Mouse (Mus musculus) MEL (cell line): ENCODE results near the gene Enpp7. TPM values are rescaled to one million over a fixed set of nuclear protein-coding genes. Genes with fewer than 3 reads are reported as not detected.

Experiments
- DNase-seq: peaks from one replicate; pipeline ENCODE4 v3.0.0; 2011; ENCODE audit warnings: low read depth, low spot score
- H3K27ac ChIP-seq: 2 replicates; pipeline ENCODE4 v1.5.1; 2012; ENCODE audit warnings: low read depth, mild to moderate bottlenecking, control low read depth, low read length, moderate library complexity; ENCODE audit not compliant: control insufficient read depth
- H3K27me3 ChIP-seq, 2 experiments: fragments of 150-350 bp in 1 of 2; sonication (generic) in 1 of 2; 2 replicates each; pipeline ENCODE4 v1.6.1; 2012; ENCODE audit warnings: low read length in 2 of 2, mild to moderate bottlenecking in 2 of 2, improper control_type of control experiment in 1 of 2, moderate library complexity in 1 of 2; ENCODE audit not compliant: insufficient read depth in 2 of 2, control insufficient read depth in 1 of 2
- H3K36me3 ChIP-seq, 2 experiments: 2 replicates each; pipeline ENCODE4 v1.6.1; 2012 to 2014; ENCODE audit warnings: low read length in 2 of 2, improper control_type of control experiment in 1 of 2, inconsistent platforms in 1 of 2, mild to moderate bottlenecking in 1 of 2; ENCODE audit not compliant: insufficient read depth in 2 of 2, control insufficient read depth in 1 of 2
- H3K4me1 ChIP-seq, 2 experiments: fragments of 150-350 bp in 1 of 2; sonication (generic) in 1 of 2; 2 replicates each; pipeline ENCODE4 v1.6.1; 2012; ENCODE audit warnings: low read length in 2 of 2, improper control_type of control experiment in 1 of 2, mild to moderate bottlenecking in 1 of 2; ENCODE audit not compliant: insufficient read depth in 2 of 2, control insufficient read depth in 1 of 2
- H3K4me3 ChIP-seq, 2 experiments: fragments of 150-350 bp in 1 of 2; sonication (generic) in 1 of 2; 2 replicates each; pipeline ENCODE4 v1.5.1; 2012; ENCODE audit warnings: low read depth in 2 of 2, low read length in 2 of 2, mild to moderate bottlenecking in 2 of 2, moderate library complexity in 2 of 2, control low read depth in 1 of 2, improper control_type of control experiment in 1 of 2; ENCODE audit not compliant: control insufficient read depth in 1 of 2, insufficient read depth in 1 of 2
- H3K79me2 ChIP-seq: 2 replicates; pipeline ENCODE4 v1.6.1; 2012; ENCODE audit warnings: mild to moderate bottlenecking, low read length, moderate library complexity; ENCODE audit not compliant: control insufficient read depth, poor library complexity, insufficient read depth
- H3K9ac ChIP-seq: 2 replicates; pipeline ENCODE4 v1.6.1; 2012; ENCODE audit warnings: low read depth, mild to moderate bottlenecking, control low read depth, low read length, moderate library complexity; ENCODE audit not compliant: control insufficient read depth, poor library complexity, severe bottlenecking
- H3K9me3 ChIP-seq: fragments of 150-350 bp; sonication (generic); replicated peaks from 2 replicates; pipeline ENCODE4 v1.6.1; 2012; ENCODE audit warnings: mild to moderate bottlenecking, low read length, improper control_type of control experiment, moderate library complexity; ENCODE audit not compliant: insufficient read depth
- CHD2 ChIP-seq: IDR thresholded peaks from 2 replicates; pipeline ENCODE4 v1.6.1; 2011; ENCODE audit warnings: low read length, improper control_type of control experiment
- CTCF ChIP-seq, 3 experiments: IDR thresholded peaks in 2 of 3; conservative IDR thresholded peaks in 1 of 3; 2 replicates each; pipeline ENCODE4 v1.5.1; 2011 to 2012; ENCODE audit warnings: low read length in 3 of 3, low read depth in 2 of 3, mild to moderate bottlenecking in 2 of 3, improper control_type of control experiment in 1 of 3, inconsistent platforms in 1 of 3, mixed read lengths in 1 of 3, moderate library complexity in 1 of 3; ENCODE audit not compliant: control insufficient read depth in 1 of 3, insufficient read depth in 1 of 3, poor library complexity in 1 of 3, severe bottlenecking in 1 of 3
- ELF1 ChIP-seq: IDR thresholded peaks from 2 replicates; pipeline ENCODE4 v1.6.1; 2014; ENCODE audit warnings: low read depth, mild to moderate bottlenecking, inconsistent platforms, low read length, improper control_type of control experiment, moderate library complexity
- ETS1 ChIP-seq: IDR thresholded peaks from 2 replicates; pipeline ENCODE4 v1.6.1; 2012; ENCODE audit warnings: low read depth, mild to moderate bottlenecking, inconsistent platforms, low read length, improper control_type of control experiment, moderate library complexity
- GABPA ChIP-seq: IDR thresholded peaks from 2 replicates; pipeline ENCODE4 v1.6.1; 2012; ENCODE audit warnings: low read depth, mild to moderate bottlenecking, inconsistent platforms, low read length, improper control_type of control experiment, moderate library complexity
- GATA1 ChIP-seq: IDR thresholded peaks from 2 replicates; pipeline ENCODE4 v1.6.1; 2011; ENCODE audit warnings: low read depth, low read length, improper control_type of control experiment
- JUND ChIP-seq: IDR thresholded peaks from 2 replicates; pipeline ENCODE4 v1.6.1; 2011; ENCODE audit warnings: low read depth, mild to moderate bottlenecking, improper control_type of control experiment, low read length
- KAT2A ChIP-seq: conservative IDR thresholded peaks from 2 replicates; pipeline ENCODE4 v1.6.1; 2012; ENCODE audit warnings: low read depth, low read length, improper control_type of control experiment, inconsistent platforms
- MAFK ChIP-seq: IDR thresholded peaks from 2 replicates; pipeline ENCODE4 v1.6.1; 2011; ENCODE audit warnings: low read depth, mild to moderate bottlenecking, low read length, improper control_type of control experiment, borderline replicate concordance
- MAZ ChIP-seq: IDR thresholded peaks from 2 replicates; pipeline ENCODE4 v1.6.1; 2012; ENCODE audit warnings: low read depth, mild to moderate bottlenecking, inconsistent platforms, low read length, improper control_type of control experiment
- MXI1 ChIP-seq: IDR thresholded peaks from 2 replicates; pipeline ENCODE4 v1.6.1; 2011; ENCODE audit warnings: mild to moderate bottlenecking, low read depth, low read length, improper control_type of control experiment
- MYC ChIP-seq: IDR thresholded peaks from 2 replicates; pipeline ENCODE4 v1.6.1; 2011; ENCODE audit warnings: low read depth, mild to moderate bottlenecking, low read length, improper control_type of control experiment, moderate library complexity
- POLR2A ChIP-seq, 2 experiments: IDR thresholded peaks; 2 replicates each; pipeline ENCODE4 v1.6.1; 2011 to 2012; ENCODE audit warnings: low read length in 2 of 2, mild to moderate bottlenecking in 2 of 2, control low read depth in 1 of 2, improper control_type of control experiment in 1 of 2, low read depth in 1 of 2, moderate library complexity in 1 of 2; ENCODE audit not compliant: control insufficient read depth in 1 of 2, insufficient read depth in 1 of 2, poor library complexity in 1 of 2
- RAD21 ChIP-seq: IDR thresholded peaks from 2 replicates; pipeline ENCODE4 v1.6.1; 2011; ENCODE audit warnings: mild to moderate bottlenecking, low read depth, low read length, improper control_type of control experiment
- SIN3A ChIP-seq: IDR thresholded peaks from 2 replicates; pipeline ENCODE4 v1.6.1; 2012; ENCODE audit warnings: low read length, improper control_type of control experiment, inconsistent platforms
- SMC3 ChIP-seq: IDR thresholded peaks from 2 replicates; pipeline ENCODE4 v1.6.1; 2011; ENCODE audit warnings: low read depth, low read length, improper control_type of control experiment
- TBP ChIP-seq: IDR thresholded peaks from 2 replicates; pipeline ENCODE4 v1.8.0; 2011; ENCODE audit warnings: low read depth, low read length, improper control_type of control experiment
- TCF12 ChIP-seq: IDR thresholded peaks from 2 replicates; pipeline ENCODE4 v1.6.1; 2014; ENCODE audit warnings: low read depth, mild to moderate bottlenecking, inconsistent platforms, low read length, improper control_type of control experiment, moderate library complexity
- ZKSCAN1 ChIP-seq: IDR thresholded peaks from 2 replicates; pipeline ENCODE4 v1.6.1; 2012; ENCODE audit warnings: low read depth, mild to moderate bottlenecking, inconsistent platforms, low read length, improper control_type of control experiment, moderate library complexity
- ZMIZ1 ChIP-seq: IDR thresholded peaks from 2 replicates; pipeline ENCODE4 v1.6.1; 2012; ENCODE audit warnings: low read depth, mild to moderate bottlenecking, inconsistent platforms, low read length, improper control_type of control experiment, moderate library complexity
- polyA plus RNA-seq, 2 experiments: library from polyadenylated mRNA; stranded (reverse) in 1 of 2; unstranded in 1 of 2; fragments of >175 nt in 1 of 2; fragments of >200 nt in 1 of 2; gene quantifications; 2 replicates each; pipeline versions ENCODE4 v1.2.1 to v1.2.4; 2012; ENCODE audit warnings: low replicate concordance in 2 of 2, low read depth in 1 of 2; ENCODE audit not compliant: insufficient read length in 2 of 2, insufficient read depth in 1 of 2, missing spikeins in 1 of 2
- total RNA-seq: library from RNA; depleted of rRNA; stranded (reverse); fragments of 300-350 nt; gene quantifications from 2 replicates; pipeline ENCODE4 v1.2.3, GENCODE M21; 2012

Enpp7 gene
- total and polyA plus RNA-seq, 3 experiments, result not detected

DNA sequence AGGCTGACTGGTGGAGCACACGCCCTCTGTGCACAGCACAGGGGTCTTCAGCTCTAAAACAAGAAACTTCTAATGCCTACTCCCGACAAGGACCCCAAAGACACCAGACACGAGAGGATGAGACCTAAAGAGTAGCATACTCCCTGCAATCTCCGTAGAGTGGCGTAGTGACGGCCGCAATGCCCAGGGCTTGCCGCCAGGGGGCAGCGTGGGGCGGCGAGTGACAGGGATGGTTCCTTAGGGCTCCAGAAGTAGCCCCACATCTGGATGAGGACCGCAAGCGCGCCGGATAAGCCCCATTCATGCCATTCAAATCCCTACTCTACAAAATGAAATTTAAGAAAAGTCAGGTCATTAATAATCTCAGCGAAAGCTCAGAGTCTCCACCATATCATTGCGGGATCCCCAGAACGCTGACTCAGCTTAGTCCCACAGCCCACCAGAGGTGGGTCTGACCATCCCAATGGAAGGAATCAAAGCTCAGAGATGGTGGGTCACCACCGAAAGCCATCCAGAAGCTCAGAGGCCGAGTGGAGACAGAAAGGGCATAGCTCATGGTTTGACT, 16.4 kb upstream of the Enpp7 start:
- Histone ChIP-seq H3K27ac (no peak overlapping the region), H3K36me3 (peaks cover 0 to 3% of the 10 kb centered on the region in 2 experiments; a peak in 2 of 4 replicates), H3K79me2 (no peaks in the 10 kb centered on the region), H3K27me3 (no peaks in the 10 kb centered on the region), H3K4me1 (peaks cover 0 to 5% of the 10 kb centered on the region in 2 experiments; a peak in 1 of 4 replicates), H3K9ac (no peak overlapping the region), H3K9me3 (no peaks in the 10 kb centered on the region), H3K4me3 (no peak overlapping the region)
- peak; percentile 44 for DNase-seq
- TF ChIP-seq RAD21 (peak; percentile 27), CTCF (IDR thresholded peaks at IDR 0.05 in 2 of 3, conservative IDR thresholded peaks at IDR 0.05 in 1 of 3; ENCODE audit: control insufficient read depth in 1 of 3, insufficient read depth in 1 of 3, low read depth in 2 of 3, low read length in 3 of 3, poor library complexity in 1 of 3, severe bottlenecking in 1 of 3) (peak; percentile 74 to 94 (median 76)), KAT2A (no peak), SMC3 (peak; percentile 52), MAFK (peak; percentile 76; the same call in 1 of the 2 replicates)

DNA sequence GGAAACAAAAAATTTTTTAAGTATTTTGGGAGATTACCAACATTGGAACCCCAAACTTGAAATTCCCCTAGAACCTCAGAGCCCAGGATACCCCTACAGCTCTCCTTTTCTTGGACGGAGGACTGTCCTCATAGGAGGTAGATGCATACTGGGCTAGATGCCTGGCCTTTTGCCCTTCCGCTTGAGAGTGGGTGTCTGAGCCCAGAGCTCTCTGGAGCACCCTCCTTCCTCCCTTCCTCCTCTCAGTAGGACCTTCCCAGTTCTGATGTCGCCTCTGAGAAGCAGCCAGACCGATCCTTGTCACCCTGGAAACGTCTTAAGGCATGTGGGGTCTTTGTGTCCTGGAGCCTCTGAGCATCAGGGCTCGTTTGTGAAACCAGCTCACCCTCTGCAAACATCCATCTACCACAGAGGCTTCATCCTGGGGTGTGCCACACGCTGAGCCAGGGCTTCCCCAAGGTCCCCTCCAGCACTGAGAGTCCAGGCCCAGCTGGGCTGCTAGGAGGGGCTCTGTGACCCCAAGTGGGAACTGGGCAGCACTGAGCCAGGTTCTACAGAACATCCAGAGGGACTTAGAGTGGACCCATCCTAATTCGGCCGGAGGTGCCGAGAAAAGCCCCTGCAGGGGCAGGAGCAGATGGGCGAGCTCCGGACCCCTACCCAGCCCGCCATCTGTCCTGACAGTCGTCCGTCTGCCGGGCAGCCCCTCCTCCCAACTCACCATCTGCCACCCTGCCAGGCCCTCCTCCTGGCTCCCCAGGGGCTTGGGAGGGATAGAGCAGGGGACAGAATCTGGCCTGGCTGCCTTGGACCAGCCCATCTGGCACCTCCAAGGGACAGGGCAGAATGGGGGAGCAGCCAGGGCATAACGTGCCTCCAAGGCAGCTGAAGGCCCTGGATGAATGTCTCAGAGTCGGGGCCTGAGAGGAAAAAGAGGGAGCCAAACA, 15.3 kb upstream of the Enpp7 start:
- Histone ChIP-seq H3K4me1 (peaks cover 0 to 5% of the 10 kb centered on the region in 2 experiments; a peak in 1 of 4 replicates), H3K27ac (no peak overlapping the region), H3K9ac (no peak overlapping the region), H3K27me3 (no peaks in the 10 kb centered on the region), H3K4me3 (no peak overlapping the region), H3K9me3 (no peaks in the 10 kb centered on the region), H3K79me2 (no peaks in the 10 kb centered on the region), H3K36me3 (peaks cover 0 to 3% of the 10 kb centered on the region in 2 experiments; a peak in 2 of 4 replicates)
- no peak for DNase-seq
- TF ChIP-seq GATA1 (no peak), MAZ (no peak), ETS1 (no peak), POLR2A (IDR thresholded peaks at IDR 0.05; ENCODE audit: control insufficient read depth in 1 of 2, insufficient read depth in 1 of 2, low read depth in 1 of 2, low read length in 2 of 2, poor library complexity in 1 of 2) (no peak), SIN3A (no peak), JUND (no peak), MXI1 (no peak), ZMIZ1 (no peak), GABPA (no peak), ZKSCAN1 (no peak), TCF12 (no peak), TBP (no peak), RAD21 (no peak), CTCF (IDR thresholded peaks at IDR 0.05 in 2 of 3, conservative IDR thresholded peaks at IDR 0.05 in 1 of 3; ENCODE audit: control insufficient read depth in 1 of 3, insufficient read depth in 1 of 3, low read depth in 2 of 3, low read length in 3 of 3, poor library complexity in 1 of 3, severe bottlenecking in 1 of 3) (no peak), ELF1 (no peak), CHD2 (no peak), MYC (no peak)
